Mouse (Mus musculus): ENCODE measurements around the gene Alppl2. TPM values are rescaled to one million over a fixed set of nuclear protein-coding genes. Genes with fewer than 3 reads are reported as not detected.
A peak's percentile ranks its signal among the peaks of the same experiment; 100 is the strongest.

Alppl2 gene
- polyA plus RNA-seq, 1 experiment from 2014 or later = not detected

- Histone ChIP-seq H3K4me1 (replicated peaks) (no peaks in the 10 kb centered on the region), H3K9ac (no peak overlapping the region)
- WGBS (ENCODE audit: insufficient replicate concordance) = 61% methylated on average over 3 of the region's 3 CpGs
Measured at GRCm38 (mm10) chr1:87050072-87050471, 39.7 kb downstream of the Alppl2 start.

DNA sequence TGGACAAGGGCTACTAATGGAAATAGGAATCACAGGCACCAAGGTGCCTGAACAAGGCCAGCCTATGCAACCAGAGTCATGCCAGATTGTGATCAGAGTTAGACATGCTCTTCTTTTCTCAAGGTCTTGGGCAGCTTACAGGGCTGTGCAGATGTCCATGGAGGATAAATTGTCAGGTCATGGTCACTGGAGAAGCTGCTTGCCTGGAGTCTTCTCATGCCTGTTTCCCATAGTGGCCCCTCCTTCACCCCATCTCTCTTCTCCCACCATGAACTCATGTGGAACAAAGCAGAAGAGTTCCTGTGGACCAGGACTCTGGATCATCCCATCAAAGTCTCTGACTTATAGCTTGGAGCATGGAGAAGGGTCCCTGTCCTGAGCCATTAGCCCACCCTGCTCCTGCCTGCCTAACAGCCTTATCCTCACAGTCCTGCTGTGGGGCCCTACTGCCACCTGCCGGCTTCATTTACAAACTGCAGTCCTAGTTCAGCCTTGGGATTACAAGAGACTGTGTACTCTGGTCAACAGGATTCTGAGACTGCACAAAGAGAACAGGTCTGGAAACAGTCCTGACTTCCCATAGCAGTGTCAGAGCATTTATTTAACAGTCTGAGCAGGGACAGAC lies 47.8 kb downstream of the Alppl2 start:
- no peaks in the 10 kb centered on the region for H3K27me3 ChIP-seq
- WGBS (ENCODE audit: insufficient replicate concordance) = 3% methylated on average over 1 of the region's 1 CpGs
- no peak overlapping the region for H3K4me2 ChIP-seq
- H3K27ac ChIP-seq = no peak overlapping the region
- no peaks in the 10 kb centered on the region for H3K9me3 ChIP-seq (replicated peaks)
- ATAC-seq (ENCODE audit: low read depth) (peak; percentile 45; the same call in 1 of the 2 replicates), DNase-seq (peak; percentile 24)
- H3K4me1 ChIP-seq (replicated peaks) = no peaks in the 10 kb centered on the region
- no peak overlapping the region for H3K9ac ChIP-seq
- H3K36me3 ChIP-seq = no peaks in the 10 kb centered on the region; the same call in 1 of the 2 replicates
- no peak overlapping the region for H3K4me3 ChIP-seq (replicated peaks)

More at GRCm38 (mm10) chr1:87050072-87050471, 39.7 kb downstream of the Alppl2 start:
- DNase-seq = no peak
- no peaks in the 10 kb centered on the region for H3K9me3 ChIP-seq (replicated peaks)
- ATAC-seq (ENCODE audit: low read depth) = no peak
- H3K4me2 ChIP-seq = no peak overlapping the region
- H3K27me3 ChIP-seq = no peaks in the 10 kb centered on the region
- no peak overlapping the region for H3K27ac ChIP-seq
- peaks cover 6% of the 10 kb centered on the region; the same call in 1 of the 2 replicates for H3K36me3 ChIP-seq
- H3K4me3 ChIP-seq (replicated peaks) = no peak overlapping the region

DNA sequence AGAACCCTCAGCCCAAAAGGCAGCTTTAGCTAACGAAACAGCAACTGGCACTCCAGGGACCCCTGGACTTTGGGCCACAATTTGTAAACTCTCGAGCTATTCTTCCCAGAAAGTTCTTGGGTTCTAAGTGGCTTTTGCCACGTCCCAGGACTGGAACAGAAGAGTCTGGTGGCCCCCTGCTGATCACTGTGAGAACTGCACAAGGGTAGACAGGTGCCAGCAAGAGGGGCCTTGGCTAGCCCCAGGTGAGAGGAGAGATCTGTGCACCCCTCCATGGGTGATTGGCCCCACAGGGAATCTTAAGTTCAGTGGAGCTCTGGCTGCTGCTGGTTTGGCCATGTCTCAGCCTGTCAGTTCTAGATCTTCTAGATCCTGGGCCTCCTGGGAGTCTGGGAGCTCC lies 48.6 kb downstream of the Alppl2 start:
- WGBS (ENCODE audit: insufficient replicate concordance) = 21% methylated on average over 3 of the region's 3 CpGs
- Histone ChIP-seq H3K9ac (no peak overlapping the region), H3K27me3 (no peaks in the 10 kb centered on the region), H3K4me1 (replicated peaks) (peaks cover 1% of the 10 kb centered on the region; the same call in 1 of the 2 replicates), H3K4me2 (no peak overlapping the region), H3K27ac (no peak overlapping the region), H3K9me3 (replicated peaks) (no peaks in the 10 kb centered on the region), H3K36me3 (no peaks in the 10 kb centered on the region), H3K4me3 (replicated peaks) (no peak overlapping the region)
- ATAC-seq (ENCODE audit: low read depth) = no peak
- DNase-seq = peak; percentile 34

GRCm38 (mm10) chr1:87038477-87039070 lies 51.2 kb downstream of the Alppl2 start:
- H3K4me3 ChIP-seq (replicated peaks) = no peak overlapping the region
- no peak overlapping the region for H3K4me2 ChIP-seq
- ATAC-seq (ENCODE audit: low read depth) (no peak), DNase-seq (no peak)
- H3K9me3 ChIP-seq (replicated peaks) = no peaks in the 10 kb centered on the region
- H3K27me3 ChIP-seq = no peaks in the 10 kb centered on the region
- no peaks in the 10 kb centered on the region for H3K36me3 ChIP-seq
- no peak overlapping the region for H3K27ac ChIP-seq
- H3K4me1 ChIP-seq (replicated peaks) = peaks cover 10% of the 10 kb centered on the region; the same call in 1 of the 2 replicates
- WGBS (ENCODE audit: insufficient replicate concordance) = 71% methylated on average over 2 of the region's 2 CpGs
- H3K9ac ChIP-seq = no peak overlapping the region

Other genes starting within 250 kb of the Alppl2 start
- not detected in 2 replicates for gene Alpi, start 11.7 kb upstream of the Alppl2 start, polyA plus RNA-seq (2015; fragmentation: Nextera tagmentation; extraction: Ambion mirVana)
- not detected in 2 replicates for gene Akp3, start 35.0 kb upstream of the Alppl2 start, polyA plus RNA-seq (2015; fragmentation: Nextera tagmentation; extraction: Ambion mirVana)
- 0.12 TPM in 1 of 2 replicates, not detected in the other for gene Ecel1, start 66.6 kb upstream of the Alppl2 start, polyA plus RNA-seq (2015; fragmentation: Nextera tagmentation; extraction: Ambion mirVana)
- gene Prss56, start 93.4 kb upstream of the Alppl2 start, polyA plus RNA-seq (2015; fragmentation: Nextera tagmentation; extraction: Ambion mirVana) = not detected in 2 replicates
- gene Chrnd, start 100.7 kb upstream of the Alppl2 start, polyA plus RNA-seq (2015; fragmentation: Nextera tagmentation; extraction: Ambion mirVana) = 0.13 TPM in 1 of 2 replicates, not detected in the other
- 0.34 and 0.70 TPM in 2 replicates for gene Chrng, start 114.7 kb upstream of the Alppl2 start, polyA plus RNA-seq (2015; fragmentation: Nextera tagmentation; extraction: Ambion mirVana)
- gene Eif4e2, start 124.0 kb upstream of the Alppl2 start, polyA plus RNA-seq (2015; fragmentation: Nextera tagmentation; extraction: Ambion mirVana) = 101 and 109 TPM in 2 replicates
- gene Efhd1, start 174.4 kb upstream of the Alppl2 start, polyA plus RNA-seq (2015; fragmentation: Nextera tagmentation; extraction: Ambion mirVana) = 0.07 TPM in 1 of 2 replicates, not detected in the other
- gene Gigyf2, start 237.1 kb upstream of the Alppl2 start, polyA plus RNA-seq (2015; fragmentation: Nextera tagmentation; extraction: Ambion mirVana) = 18.7 and 21.2 TPM in 2 replicates